Mouse (Mus musculus): ENCODE measurements around the gene Pik3ip1. TPM values are rescaled to one million over a fixed set of nuclear protein-coding genes. Genes with fewer than 3 reads are reported as not detected.

Pik3ip1 gene
- polyA plus RNA-seq, 1 experiment = 37.8 TPM

DNA sequence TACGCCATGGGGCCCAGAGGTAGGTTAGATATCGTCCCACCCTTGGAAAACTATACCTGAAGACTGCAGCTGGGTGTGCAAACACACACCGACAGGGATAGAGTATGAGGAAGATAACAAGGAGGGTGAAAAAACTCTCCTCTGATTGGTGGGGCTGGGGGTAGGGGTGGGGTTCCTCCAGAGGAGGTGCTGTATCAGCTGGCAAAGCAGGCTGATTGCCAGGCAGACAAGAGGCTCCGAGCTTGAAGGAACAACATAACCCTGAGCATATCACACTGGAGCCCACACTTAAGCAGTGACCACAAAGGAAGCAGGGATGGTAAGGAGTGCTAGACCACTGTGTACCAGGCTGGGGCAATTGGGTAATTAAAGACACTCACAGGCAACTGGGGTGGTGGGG, 49.2 kb downstream of the Pik3ip1 start:
- DNase-seq (ENCODE audit: low spot score) = no peak

DNA sequence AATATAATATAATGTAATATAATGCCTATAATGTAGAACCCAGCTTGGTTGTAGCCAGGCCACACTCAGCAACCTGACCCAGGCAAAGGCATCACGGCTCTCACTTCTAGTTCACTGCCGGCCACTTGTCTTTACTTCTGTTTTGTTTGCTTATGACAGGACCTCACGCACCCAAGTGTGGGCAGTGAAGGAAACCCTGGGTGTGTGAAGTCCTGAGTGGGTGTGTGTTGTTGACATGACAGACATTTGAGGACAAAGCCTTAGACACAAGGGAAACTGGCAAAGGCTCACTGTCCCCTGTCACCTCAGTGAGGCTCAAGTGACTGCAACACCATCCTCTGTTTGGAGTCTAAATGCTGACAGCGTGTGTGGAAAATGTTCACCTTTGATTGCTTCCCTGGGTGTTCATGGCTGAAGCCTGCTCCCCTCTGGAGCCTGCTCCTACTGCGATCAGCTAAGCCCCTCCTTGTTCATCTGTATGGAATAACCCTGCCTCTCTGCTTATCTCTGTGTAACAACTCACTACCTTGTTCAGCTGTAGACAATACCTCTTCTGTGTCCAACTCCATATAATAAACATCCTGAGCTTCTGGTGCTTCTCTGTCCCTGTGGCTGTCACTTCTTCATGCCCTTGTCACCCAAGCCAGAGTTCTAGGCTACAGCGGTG, 51.1 kb downstream of the Pik3ip1 start:
- DNase-seq (ENCODE audit: low spot score) = no peak

DNA sequence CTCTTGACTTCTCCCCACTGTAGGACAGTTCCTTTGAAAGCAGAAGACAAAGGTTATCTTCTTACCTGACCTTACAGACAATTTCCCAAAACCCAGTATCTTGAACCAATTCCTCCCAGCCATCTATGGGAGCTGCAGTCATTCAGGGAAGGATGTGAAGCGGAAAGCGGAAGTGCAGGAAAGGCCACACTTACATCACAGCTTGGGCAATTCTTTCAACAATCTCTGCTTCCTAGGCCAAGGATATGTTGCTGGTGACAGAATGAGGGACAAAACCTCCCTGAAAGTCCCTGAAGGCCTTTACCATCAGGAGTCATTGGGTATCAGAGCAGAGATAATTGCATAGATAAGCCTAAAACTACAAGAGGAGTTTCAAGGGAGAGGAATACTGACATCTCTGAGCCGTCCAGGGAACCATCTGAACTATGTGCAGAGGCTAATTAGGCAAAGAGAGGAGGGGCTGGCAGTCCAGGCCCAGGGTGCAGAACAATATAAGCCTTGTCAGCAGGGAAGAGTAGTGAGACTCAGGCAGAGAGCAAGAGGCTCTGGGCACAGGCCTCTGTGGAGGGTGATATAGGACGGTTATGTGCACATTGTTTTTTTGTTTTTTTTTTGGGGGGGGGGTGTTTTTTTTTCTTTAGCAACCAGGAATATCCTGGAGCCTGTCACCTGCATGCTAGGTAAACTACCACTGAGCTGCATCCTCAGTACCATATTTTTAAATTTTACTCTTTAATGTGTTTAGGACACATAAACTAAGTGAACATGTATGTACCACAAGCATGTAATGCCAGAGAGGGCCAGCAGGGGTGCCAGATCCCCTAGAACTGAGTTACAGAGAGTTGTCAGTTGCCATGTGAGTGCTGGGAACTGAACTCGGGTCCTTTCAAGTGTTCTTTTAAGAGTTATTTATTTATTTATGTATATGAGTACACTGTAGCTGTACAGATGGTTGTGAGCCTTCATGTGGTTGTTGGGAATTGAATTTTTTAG, 52.7 kb downstream of the Pik3ip1 start:
- no peak for DNase-seq (ENCODE audit: low spot score)

DNA sequence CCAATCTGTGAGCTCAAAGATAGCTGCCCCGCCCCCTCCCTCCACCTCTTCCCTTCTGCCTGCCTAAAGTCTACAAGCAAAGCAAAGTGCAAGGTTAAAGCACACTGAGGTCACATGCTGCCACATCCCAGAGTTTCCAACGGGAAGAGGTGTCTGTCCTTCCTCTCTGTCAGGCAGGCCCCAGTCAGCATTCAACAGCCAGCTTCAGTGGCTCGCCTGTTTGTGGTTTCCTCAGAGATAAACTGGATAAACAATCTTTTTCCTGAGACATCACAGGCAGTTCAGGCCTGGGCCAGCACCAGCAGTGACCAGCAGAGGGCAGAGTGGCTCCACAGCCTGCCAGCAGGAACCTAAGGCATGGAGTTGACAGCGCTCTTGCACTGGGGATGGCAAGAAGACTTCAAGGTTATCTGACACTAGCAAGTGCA, 56.8 kb downstream of the Pik3ip1 start:
- DNase-seq (ENCODE audit: low spot score) = peak; percentile 84

DNA sequence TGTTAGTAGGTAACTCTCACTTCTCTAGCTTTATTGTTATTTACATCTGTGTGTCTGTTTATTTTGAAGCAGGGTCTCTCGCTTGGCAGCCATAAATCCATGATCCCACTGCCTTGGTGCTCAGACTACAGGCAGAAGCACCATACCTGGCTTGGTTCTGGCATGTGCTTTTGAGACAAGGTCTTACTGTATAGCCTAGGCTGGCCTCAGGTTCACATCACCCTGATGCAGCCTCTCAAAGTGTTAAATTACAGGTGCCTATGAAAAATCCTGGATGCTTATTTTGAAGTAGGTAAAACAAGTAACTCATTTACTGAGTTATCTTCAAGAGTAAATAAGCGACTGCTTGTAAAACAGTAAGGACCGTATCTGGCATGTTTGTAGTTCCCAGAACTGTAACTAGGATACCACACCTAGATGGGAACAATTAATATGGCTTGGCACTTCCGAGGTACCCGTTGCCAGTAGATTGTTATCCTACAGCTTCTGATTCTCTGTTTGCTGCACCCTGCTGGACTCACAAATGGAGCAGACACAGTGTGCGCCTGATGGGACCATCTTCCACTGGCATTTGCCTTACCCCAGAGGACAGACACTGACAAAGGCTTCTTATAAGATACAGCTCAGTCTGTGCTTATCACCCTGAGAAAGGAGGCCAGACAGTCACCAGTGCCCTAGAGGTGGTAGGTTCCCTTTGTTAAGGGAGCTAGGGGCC, 57.4 kb downstream of the Pik3ip1 start:
- DNase-seq (ENCODE audit: low spot score) = no peak

DNA sequence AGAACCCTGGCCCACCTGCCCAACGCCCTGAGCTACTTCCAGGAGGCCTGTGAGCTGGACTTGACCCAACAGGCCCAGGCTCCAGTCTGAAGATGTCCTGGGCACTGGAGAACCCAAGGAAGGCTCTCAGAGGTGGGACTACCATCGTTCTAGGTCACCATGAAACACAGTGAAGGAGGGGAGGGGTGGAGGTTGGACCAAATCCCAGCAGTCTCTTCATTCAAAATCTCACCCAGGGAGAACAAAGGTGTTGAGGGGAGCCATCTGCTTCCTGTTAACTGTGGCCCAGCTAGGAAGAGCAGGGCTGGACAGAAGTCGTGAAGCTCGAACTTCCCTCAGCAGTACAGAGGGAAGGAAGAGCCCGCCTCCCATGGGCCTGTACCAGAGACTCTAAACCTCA, 59.8 kb downstream of the Pik3ip1 start:
- no peak for DNase-seq (ENCODE audit: low spot score)

DNA sequence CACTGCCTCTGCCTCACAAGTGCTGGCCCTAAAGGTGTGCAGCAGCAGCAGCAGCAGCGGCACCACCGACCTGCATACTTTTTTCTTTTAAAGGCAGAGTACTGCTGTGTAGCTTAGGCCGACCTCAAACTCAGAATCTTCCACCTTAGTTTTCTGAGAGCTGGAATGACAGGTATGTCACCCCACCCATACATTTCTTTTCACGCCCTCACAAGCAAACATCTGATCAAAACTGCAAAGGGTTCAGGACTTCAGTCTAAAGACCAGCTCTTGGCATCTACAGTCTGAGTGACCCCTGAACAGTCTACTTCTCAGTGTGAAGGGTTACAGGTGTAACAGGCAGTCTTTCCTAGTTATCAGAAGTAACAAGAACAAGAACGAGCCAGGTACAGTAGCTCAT, 60.6 kb downstream of the Pik3ip1 start:
- no peak for DNase-seq (ENCODE audit: low spot score)

DNA sequence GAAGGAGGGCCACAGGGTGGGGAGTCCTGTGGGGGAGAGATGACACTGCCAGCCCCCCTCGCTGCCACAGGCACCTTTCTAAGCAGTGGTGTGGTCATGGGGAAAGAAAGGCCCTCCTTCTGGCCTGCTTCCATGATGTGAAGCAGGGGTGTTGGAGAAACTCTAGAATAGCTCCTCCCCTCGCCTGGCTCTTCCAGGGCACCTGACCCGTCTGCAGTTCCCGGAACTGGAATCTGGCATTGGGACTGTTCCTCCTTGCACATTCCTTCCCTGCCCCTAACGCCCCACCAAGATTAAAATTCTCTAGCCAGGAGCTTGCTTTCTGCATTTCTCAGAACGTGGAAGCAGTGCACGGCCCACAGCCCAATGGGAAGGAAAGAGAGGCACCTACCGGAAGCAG, 62.3 kb downstream of the Pik3ip1 start:
- no peak for DNase-seq (ENCODE audit: low spot score)

Other genes with a start within 250 kb of the Pik3ip1 start
- 27.2 and 38.1 TPM in 2 replicates for gene Sfi1, start 136.9 kb upstream of the Pik3ip1 start, polyA plus RNA-seq (2012; rRNA removed)
- gene Eif4enif1, start 128.0 kb upstream of the Pik3ip1 start, polyA plus RNA-seq (2012; rRNA removed) = 49.4 and 50.8 TPM in 2 replicates
- 61.2 and 63.8 TPM in 2 replicates for gene Drg1, start 64.0 kb upstream of the Pik3ip1 start, polyA plus RNA-seq (2012; rRNA removed)
- gene Patz1, start 41.5 kb upstream of the Pik3ip1 start, polyA plus RNA-seq (2012; rRNA removed) = 26.9 and 29.4 TPM in 2 replicates
- gene Limk2, start 78.8 kb downstream of the Pik3ip1 start, polyA plus RNA-seq (2012; rRNA removed) = 78.9 and 96.8 TPM in 2 replicates
- gene Rnf185, start 122.0 kb downstream of the Pik3ip1 start, polyA plus RNA-seq (2012; rRNA removed) = 27.0 and 28.2 TPM in 2 replicates
- gene Pla2g3, start 157.9 kb downstream of the Pik3ip1 start, polyA plus RNA-seq (2012; rRNA removed) = 0.66 and 0.74 TPM in 2 replicates
- 0.70 and 1.5 TPM in 2 replicates for gene Inpp5j, start 174.4 kb downstream of the Pik3ip1 start, polyA plus RNA-seq (2012; rRNA removed)
- gene Selenom, start 184.3 kb downstream of the Pik3ip1 start, polyA plus RNA-seq (2012; rRNA removed) = 321 and 348 TPM in 2 replicates
- gene Smtn, start 210.2 kb downstream of the Pik3ip1 start, polyA plus RNA-seq (2012; rRNA removed) = 371 and 680 TPM in 2 replicates